Mouse (Mus musculus) skeletal muscle tissue, adult 2 months (tissue): ENCODE measurements around the gene Sesn1.
"Not testable (repeated sequence)": the region's sequence is repeated elsewhere in the genome, so short reads cannot be mapped to it uniquely, and the experiment has no call there.

ENCODE experiments used
- DNase-seq: peaks from one replicate; pipeline ENCODE4 v3.0.0-alpha.2; 2012; ENCODE audit warnings: low read depth, low spot score

Sesn1 gene

GRCm38 (mm10) chr10:41908899-41909298, 99.2 kb downstream of the Sesn1 start:
- no peak for DNase-seq

GRCm38 (mm10) chr10:41912290-41912994, 102.7 kb downstream of the Sesn1 start:
- DNase-seq: no peak

- DNase-seq: peak; percentile 21
Measured at GRCm38 (mm10) chr10:41926726-41927125, 117.0 kb downstream of the Sesn1 start.

- no peak for DNase-seq
Measured at GRCm38 (mm10) chr10:41930966-41931365, 121.2 kb downstream of the Sesn1 start.

- DNase-seq: no peak
Measured at GRCm38 (mm10) chr10:41931962-41932361, 122.2 kb downstream of the Sesn1 start.

- no peak for DNase-seq
Measured at GRCm38 (mm10) chr10:41932943-41933342, 123.2 kb downstream of the Sesn1 start.

- DNase-seq: no peak
Measured at GRCm38 (mm10) chr10:41933536-41933935, 123.8 kb downstream of the Sesn1 start.

GRCm38 (mm10) chr10:41934633-41935475, 125.1 kb downstream of the Sesn1 start:
- DNase-seq: peak; percentile 87

- no peak for DNase-seq
Measured at GRCm38 (mm10) chr10:41935476-41935829, 125.7 kb downstream of the Sesn1 start.

- no peak for DNase-seq
Measured at GRCm38 (mm10) chr10:41936100-41936499, 126.4 kb downstream of the Sesn1 start.

- no peak for DNase-seq
Measured at GRCm38 (mm10) chr10:41937176-41937575, 127.4 kb downstream of the Sesn1 start.

- DNase-seq: no peak
Measured at GRCm38 (mm10) chr10:41939090-41939489, 129.4 kb downstream of the Sesn1 start.

- DNase-seq: not testable (repeated sequence)
Measured at GRCm38 (mm10) chr10:41952354-41952753, 142.6 kb downstream of the Sesn1 start.

GRCm38 (mm10) chr10:41952850-41953527, 143.3 kb downstream of the Sesn1 start:
- DNase-seq: no peak

GRCm38 (mm10) chr10:41953528-41953864, 143.8 kb downstream of the Sesn1 start:
- no peak for DNase-seq

GRCm38 (mm10) chr10:41957421-41958225, 147.9 kb downstream of the Sesn1 start:
- DNase-seq: no peak
